Mouse (Mus musculus) testis, adult 2 months (tissue): ENCODE data around the gene Lilr4b.

Experiments
- CTCF ChIP-seq: fragments of 200-500 bp; IDR thresholded peaks from 2 replicates; pipeline ENCODE4 v1.5.1; 2012; ENCODE audit warnings: low read depth, mild to moderate bottlenecking, inconsistent platforms, low read length, moderate library complexity; ENCODE audit not compliant: control insufficient read depth, insufficient read depth, insufficient replicate concordance
- POLR2A ChIP-seq: fragments of 200-500 bp; IDR thresholded peaks from 2 replicates; pipeline ENCODE4 v1.6.1; 2012; ENCODE audit warnings: low read depth, mild to moderate bottlenecking, inconsistent platforms, low read length, moderate library complexity; ENCODE audit not compliant: control insufficient read depth

GRCm38 (mm10) chr10:51528840-51529434 is 48.5 kb downstream of the Lilr4b start:
- TF ChIP-seq CTCF, result no peak
- TF ChIP-seq POLR2A, result no peak
